Mouse (Mus musculus): Measurements from ENCODE around the gene Eif3k. TPM values are rescaled to one million over a fixed set of nuclear protein-coding genes. Genes with fewer than 3 reads are reported as not detected.

Eif3k gene
- polyA plus RNA-seq, 1 experiment from 2014 or later: 339 TPM

DNA sequence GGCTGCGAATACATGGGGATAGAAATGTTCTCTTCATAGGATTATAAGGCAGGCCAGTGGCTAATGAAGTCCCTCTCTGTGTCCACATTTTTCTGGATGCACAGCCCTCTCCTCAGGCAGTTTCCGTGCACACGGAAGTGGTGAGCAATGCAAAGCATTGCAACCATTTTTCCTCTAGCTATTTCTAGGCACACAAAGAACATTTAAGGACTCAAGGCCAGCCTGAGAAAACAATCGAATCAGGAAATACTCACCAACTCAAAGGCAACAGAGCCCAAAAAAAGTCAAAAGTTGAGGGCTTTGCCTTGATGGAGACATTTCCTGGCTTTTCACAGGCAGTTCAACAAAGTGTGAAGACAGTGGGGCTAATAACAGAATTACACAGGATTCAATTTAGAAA lies 40.5 kb downstream of the Eif3k start:
- Histone ChIP-seq H3K9me3 (replicated peaks; ENCODE audit: control insufficient read depth, low read length) (no peaks in the 10 kb centered on the region), H3K27me3 (ENCODE audit: control insufficient read depth, insufficient read depth, low read length) (no peaks in the 10 kb centered on the region), H3K4me3 (replicated peaks; ENCODE audit: low read length) (no peak overlapping the region), H3K36me3 (ENCODE audit: control insufficient read depth, insufficient read depth, low read length) (no peaks in the 10 kb centered on the region), H3K9ac (ENCODE audit: low read length) (no peak overlapping the region), H3K4me2 (ENCODE audit: low read depth, low read length) (no peak overlapping the region), H3K4me1 (ENCODE audit: control insufficient read depth, insufficient read depth, low read length) (peaks cover 72% of the 10 kb centered on the region), H3K27ac (ENCODE audit: low read length) (peak overlapping the region; percentile 84)
- ATAC-seq (ENCODE audit: insufficient read depth, low FRiP score): no peak
- WGBS: 63% methylated on average over 4 of the region's 4 CpGs

GRCm38 (mm10) chr7:28939418-28940183 lies 42.1 kb downstream of the Eif3k start:
- peak overlapping the region; percentile 84 for H3K27ac ChIP-seq (ENCODE audit: low read length)
- no peak overlapping the region for H3K9ac ChIP-seq (ENCODE audit: low read length)
- H3K9me3 ChIP-seq (replicated peaks; ENCODE audit: control insufficient read depth, low read length): no peaks in the 10 kb centered on the region
- no peak overlapping the region for H3K4me3 ChIP-seq (replicated peaks; ENCODE audit: low read length)
- H3K4me2 ChIP-seq (ENCODE audit: low read depth, low read length): no peak overlapping the region
- H3K27me3 ChIP-seq (ENCODE audit: control insufficient read depth, insufficient read depth, low read length): no peaks in the 10 kb centered on the region
- H3K36me3 ChIP-seq (ENCODE audit: control insufficient read depth, insufficient read depth, low read length): no peaks in the 10 kb centered on the region
- 0 out of 2 replicates have a peak, but pooled peaks have one; percentile 31 for ATAC-seq (ENCODE audit: insufficient read depth, low FRiP score)
- H3K4me1 ChIP-seq (ENCODE audit: control insufficient read depth, insufficient read depth, low read length): peaks cover 61% of the 10 kb centered on the region
- WGBS: 64% methylated on average over 7 of the region's 7 CpGs

GRCm38 (mm10) chr7:28938654-28939053 lies 43.0 kb downstream of the Eif3k start:
- Histone ChIP-seq H3K36me3 (ENCODE audit: control insufficient read depth, insufficient read depth, low read length) (no peaks in the 10 kb centered on the region), H3K27me3 (ENCODE audit: control insufficient read depth, insufficient read depth, low read length) (no peaks in the 10 kb centered on the region), H3K4me2 (ENCODE audit: low read depth, low read length) (no peak overlapping the region), H3K9ac (ENCODE audit: low read length) (no peak overlapping the region), H3K4me1 (ENCODE audit: control insufficient read depth, insufficient read depth, low read length) (peaks cover 60% of the 10 kb centered on the region), H3K9me3 (replicated peaks; ENCODE audit: control insufficient read depth, low read length) (no peaks in the 10 kb centered on the region), H3K27ac (ENCODE audit: low read length) (peak overlapping the region; percentile 1; the same call in 1 of the 2 replicates), H3K4me3 (replicated peaks; ENCODE audit: low read length) (no peak overlapping the region)
- ATAC-seq (ENCODE audit: insufficient read depth, low FRiP score): no peak
- 83% methylated on average over 4 of the region's 4 CpGs for WGBS

- no peaks in the 10 kb centered on the region for H3K27me3 ChIP-seq (ENCODE audit: control insufficient read depth, insufficient read depth, low read length)
These were observed 44.9 kb downstream of the Eif3k start for GRCm38 (mm10) chr7:28936787-28937186.

GRCm38 (mm10) chr7:28933825-28934224 lies 47.8 kb downstream of the Eif3k start:
- Histone ChIP-seq H3K9ac (ENCODE audit: low read length) (no peak overlapping the region), H3K27ac (ENCODE audit: low read length) (no peak overlapping the region), H3K4me2 (ENCODE audit: low read depth, low read length) (no peak overlapping the region), H3K36me3 (ENCODE audit: control insufficient read depth, insufficient read depth, low read length) (no peaks in the 10 kb centered on the region), H3K4me1 (ENCODE audit: control insufficient read depth, insufficient read depth, low read length) (peaks cover 61% of the 10 kb centered on the region), H3K9me3 (replicated peaks; ENCODE audit: control insufficient read depth, low read length) (no peaks in the 10 kb centered on the region), H3K27me3 (ENCODE audit: control insufficient read depth, insufficient read depth, low read length) (no peaks in the 10 kb centered on the region), H3K4me3 (replicated peaks; ENCODE audit: low read length) (no peak overlapping the region)
- no peak for ATAC-seq (ENCODE audit: insufficient read depth, low FRiP score)
- WGBS: 94% methylated on average over 2 of the region's 2 CpGs

More at GRCm38 (mm10) chr7:28936787-28937186, 44.9 kb downstream of the Eif3k start:
- H3K4me3 ChIP-seq (replicated peaks; ENCODE audit: low read length): no peak overlapping the region
- no peak overlapping the region for H3K4me2 ChIP-seq (ENCODE audit: low read depth, low read length)
- no peak for ATAC-seq (ENCODE audit: insufficient read depth, low FRiP score)
- peaks cover 59% of the 10 kb centered on the region for H3K4me1 ChIP-seq (ENCODE audit: control insufficient read depth, insufficient read depth, low read length)
- H3K9ac ChIP-seq (ENCODE audit: low read length): no peak overlapping the region
- WGBS: 49% methylated on average over 4 of the region's 4 CpGs
- H3K27ac ChIP-seq (ENCODE audit: low read length): peak overlapping the region; percentile 54; the same call in 1 of the 2 replicates
- H3K9me3 ChIP-seq (replicated peaks; ENCODE audit: control insufficient read depth, low read length): no peaks in the 10 kb centered on the region
- H3K36me3 ChIP-seq (ENCODE audit: control insufficient read depth, insufficient read depth, low read length): no peaks in the 10 kb centered on the region

GRCm38 (mm10) chr7:28932421-28933041 lies 49.1 kb downstream of the Eif3k start:
- no peaks in the 10 kb centered on the region for H3K27me3 ChIP-seq (ENCODE audit: control insufficient read depth, insufficient read depth, low read length)
- no peak overlapping the region for H3K4me2 ChIP-seq (ENCODE audit: low read depth, low read length)
- peak; percentile 35; the same call in 1 of the 2 replicates for ATAC-seq (ENCODE audit: insufficient read depth, low FRiP score)
- no peaks in the 10 kb centered on the region for H3K9me3 ChIP-seq (replicated peaks; ENCODE audit: control insufficient read depth, low read length)
- H3K9ac ChIP-seq (ENCODE audit: low read length): no peak overlapping the region
- no peak overlapping the region for H3K4me3 ChIP-seq (replicated peaks; ENCODE audit: low read length)
- peaks cover 58% of the 10 kb centered on the region for H3K4me1 ChIP-seq (ENCODE audit: control insufficient read depth, insufficient read depth, low read length)
- H3K27ac ChIP-seq (ENCODE audit: low read length): peak overlapping the region; percentile 91
- 57% methylated on average over 6 of the region's 6 CpGs for WGBS
- no peaks in the 10 kb centered on the region for H3K36me3 ChIP-seq (ENCODE audit: control insufficient read depth, insufficient read depth, low read length)

GRCm38 (mm10) chr7:28931695-28932039 lies 50.0 kb downstream of the Eif3k start:
- H3K4me3 ChIP-seq (replicated peaks; ENCODE audit: low read length): no peak overlapping the region
- peak overlapping the region; percentile 91 for H3K27ac ChIP-seq (ENCODE audit: low read length)
- H3K36me3 ChIP-seq (ENCODE audit: control insufficient read depth, insufficient read depth, low read length): no peaks in the 10 kb centered on the region
- no peaks in the 10 kb centered on the region for H3K27me3 ChIP-seq (ENCODE audit: control insufficient read depth, insufficient read depth, low read length)
- H3K9me3 ChIP-seq (replicated peaks; ENCODE audit: control insufficient read depth, low read length): no peaks in the 10 kb centered on the region
- no peak overlapping the region for H3K4me2 ChIP-seq (ENCODE audit: low read depth, low read length)
- WGBS: 55% methylated on average over 4 of the region's 4 CpGs
- ATAC-seq (ENCODE audit: insufficient read depth, low FRiP score): peak; percentile 68; the same call in 1 of the 2 replicates
- H3K4me1 ChIP-seq (ENCODE audit: control insufficient read depth, insufficient read depth, low read length): peaks cover 51% of the 10 kb centered on the region
- no peak overlapping the region for H3K9ac ChIP-seq (ENCODE audit: low read length)

DNA sequence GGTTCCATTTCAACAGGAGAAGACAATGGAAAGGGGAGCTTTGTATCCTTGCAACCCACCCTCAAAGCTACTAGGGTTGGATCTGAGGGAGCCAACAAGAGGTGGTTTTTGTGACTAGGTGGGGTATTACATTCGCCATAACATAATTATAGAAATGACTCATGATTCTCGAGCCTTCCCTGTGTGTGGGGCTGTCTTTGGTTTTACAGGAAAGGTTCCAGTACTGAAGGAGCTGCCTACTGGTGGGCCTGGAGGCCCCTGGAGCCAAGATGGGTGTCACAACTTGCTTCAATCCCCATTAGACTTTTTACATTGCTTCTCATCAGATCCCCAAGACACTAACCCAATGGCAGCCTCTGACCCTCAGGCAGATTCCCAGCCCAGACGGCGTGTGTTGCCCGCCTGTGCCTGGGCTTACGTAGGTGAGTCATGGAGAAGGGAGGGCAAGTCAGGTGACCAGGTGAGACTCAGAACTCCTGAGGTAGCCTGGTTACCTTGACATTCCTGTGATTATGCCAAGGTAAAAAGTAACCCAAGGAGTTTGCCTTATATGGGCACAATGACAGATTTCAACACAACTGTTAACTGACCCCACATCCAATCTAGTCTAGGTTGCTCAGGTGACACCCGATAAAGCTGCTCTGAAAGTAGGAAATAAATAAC lies 50.5 kb downstream of the Eif3k start:
- Histone ChIP-seq H3K36me3 (ENCODE audit: control insufficient read depth, insufficient read depth, low read length) (no peaks in the 10 kb centered on the region), H3K27ac (ENCODE audit: low read length) (peak overlapping the region; percentile 91), H3K4me1 (ENCODE audit: control insufficient read depth, insufficient read depth, low read length) (peaks cover 51% of the 10 kb centered on the region), H3K4me2 (ENCODE audit: low read depth, low read length) (no peak overlapping the region; the same call in 1 of the 2 replicates), H3K9ac (ENCODE audit: low read length) (peak overlapping the region; percentile 16; the same call in 1 of the 2 replicates), H3K4me3 (replicated peaks; ENCODE audit: low read length) (no peak overlapping the region), H3K27me3 (ENCODE audit: control insufficient read depth, insufficient read depth, low read length) (no peaks in the 10 kb centered on the region), H3K9me3 (replicated peaks; ENCODE audit: control insufficient read depth, low read length) (no peaks in the 10 kb centered on the region)
- ATAC-seq (ENCODE audit: insufficient read depth, low FRiP score): peak; percentile 78
- 64% methylated on average over 7 of the region's 7 CpGs for WGBS
